Mouse (Mus musculus) lung, postnatal 25 days (tissue): Measurements from ENCODE around the gene Gm20388.
"Not testable (repeated sequence)": the region's sequence is repeated elsewhere in the genome, so short reads cannot be mapped to it uniquely, and the experiment has no call there.

ENCODE experiments used
- DNase-seq: peaks from one replicate; pipeline ENCODE4 v3.0.0; 2022; ENCODE audit warnings: low spot score

Gm20388 gene

GRCm38 (mm10) chr8:123492898-123493297 is 3582.3 kb downstream of the Gm20388 start:
- DNase-seq: no peak

DNA sequence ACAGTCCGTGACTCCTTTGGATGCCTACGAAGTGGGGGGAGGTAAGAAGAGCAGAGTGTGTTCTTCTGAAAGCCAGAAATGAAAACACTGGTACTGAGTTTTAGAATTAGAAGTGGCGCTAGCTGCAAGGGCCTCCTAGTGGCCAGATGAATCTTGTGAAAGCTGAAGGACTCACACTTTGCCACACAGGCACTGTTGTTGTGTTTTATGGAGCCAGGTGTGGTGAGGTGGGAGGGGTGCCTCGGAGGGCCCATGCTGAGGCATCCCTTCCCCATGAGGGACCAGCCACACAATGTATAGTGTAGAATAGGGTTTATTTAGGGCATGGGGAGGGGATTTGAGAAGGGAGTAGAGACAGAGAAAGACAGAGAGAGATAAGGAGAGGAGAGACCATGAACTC is 3587.1 kb downstream of the Gm20388 start:
- DNase-seq: no peak

DNA sequence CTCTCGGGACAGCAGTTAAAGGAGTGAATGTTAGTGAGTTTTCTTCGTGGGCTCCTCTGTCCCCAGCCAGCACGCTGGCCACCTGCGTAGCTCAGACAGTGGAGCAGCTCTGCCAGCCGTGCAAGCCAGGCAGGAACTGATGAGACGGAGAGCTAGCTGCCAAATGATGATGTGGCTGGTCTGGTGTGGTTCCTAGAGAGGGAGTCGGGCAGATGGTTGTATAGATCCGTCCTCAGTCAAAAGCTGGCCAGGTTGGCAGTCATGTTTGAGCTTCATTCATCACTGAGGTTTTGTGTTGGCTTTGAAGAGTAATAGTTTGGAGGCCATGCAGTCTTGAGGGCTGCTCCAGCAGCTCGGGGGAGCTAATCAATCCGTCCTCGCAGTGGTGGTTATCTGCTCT is 3588.3 kb downstream of the Gm20388 start:
- DNase-seq: no peak

DNA sequence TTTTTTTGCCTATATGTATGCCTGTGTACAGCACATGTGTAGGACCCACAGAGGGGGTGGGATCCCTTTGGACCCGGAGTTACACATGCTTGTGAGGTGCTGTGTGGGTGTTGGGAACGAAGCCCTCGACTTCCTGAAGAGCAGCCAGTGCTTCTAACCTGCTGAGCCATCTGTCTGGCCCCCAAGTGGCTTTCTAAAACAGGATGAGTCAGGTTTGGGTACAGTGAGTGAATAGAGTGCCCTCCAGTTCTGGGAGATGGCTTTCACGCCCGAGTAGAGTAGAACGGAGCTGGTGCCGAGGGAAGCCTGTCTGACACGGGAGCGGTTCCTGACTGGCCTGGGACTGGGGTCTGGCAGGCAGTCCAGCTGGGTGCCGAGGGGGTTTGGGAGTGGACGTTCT is 3588.9 kb downstream of the Gm20388 start:
- DNase-seq: no peak

GRCm38 (mm10) chr8:123502192-123502591 is 3591.6 kb downstream of the Gm20388 start:
- DNase-seq: peak; percentile 11

DNA sequence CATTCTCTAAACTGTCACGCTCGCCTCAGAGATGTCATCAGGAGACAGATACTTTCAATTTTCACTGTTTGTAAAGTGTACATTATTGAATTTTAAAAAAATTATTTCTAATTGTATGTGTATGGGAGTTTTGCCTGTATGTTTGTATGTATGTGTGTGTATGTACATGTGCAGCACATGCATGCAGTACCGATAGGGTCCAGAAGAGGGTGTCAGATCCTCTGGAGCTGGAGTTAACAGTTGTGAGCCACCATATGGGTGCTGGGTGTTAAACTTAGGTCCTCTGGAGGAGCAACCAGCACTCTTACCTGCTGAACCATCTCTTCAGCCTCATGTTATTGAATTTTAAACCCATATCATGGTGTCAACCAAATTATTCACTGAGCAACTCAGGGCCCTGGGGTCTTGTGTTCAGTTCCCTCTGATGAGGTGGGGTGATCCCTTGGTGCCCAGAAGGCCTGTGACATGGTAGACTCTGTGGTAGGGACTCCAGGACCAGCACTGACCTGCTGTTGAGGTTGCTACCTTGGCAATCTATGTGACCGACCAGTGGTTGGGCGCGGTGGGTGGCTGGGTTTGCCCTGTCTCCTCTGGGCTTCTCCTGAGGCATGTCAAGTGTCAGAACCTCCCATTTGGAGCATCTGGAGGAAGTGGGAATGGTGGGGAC is 3593.3 kb downstream of the Gm20388 start:
- DNase-seq: no peak

DNA sequence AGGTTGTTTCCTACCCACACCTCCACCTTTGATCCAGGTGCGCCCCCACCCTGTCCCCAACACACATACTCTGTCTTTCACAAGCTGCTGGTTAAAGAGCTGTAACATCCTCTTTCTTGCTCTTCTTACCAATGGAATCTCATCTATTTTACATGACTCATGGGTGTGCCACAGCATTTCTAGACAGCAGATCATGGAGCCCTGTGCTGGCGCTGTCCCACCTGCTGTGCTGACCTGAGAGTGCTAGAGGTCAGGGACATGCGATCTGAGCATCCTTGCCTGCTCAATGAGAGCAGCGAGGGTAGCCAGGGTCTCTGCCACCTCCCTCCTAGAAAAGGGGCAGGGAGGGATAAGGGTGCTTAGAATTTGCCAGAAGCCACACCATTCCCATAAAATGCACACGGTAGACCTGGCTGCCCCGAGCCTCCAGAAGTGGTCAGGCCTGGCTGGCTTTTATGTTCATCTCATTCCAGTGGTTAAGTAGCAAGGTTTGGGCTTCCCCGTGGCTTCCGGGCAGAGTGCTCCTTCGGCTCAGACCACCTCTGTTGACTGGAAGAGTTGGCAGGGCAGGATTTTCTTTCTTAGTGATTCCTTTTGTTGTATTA is 3594.1 kb downstream of the Gm20388 start:
- DNase-seq: no peak

- DNase-seq: no peak
Observed at GRCm38 (mm10) chr8:123505267-123505666, 3594.6 kb downstream of the Gm20388 start.

GRCm38 (mm10) chr8:123505695-123506094 is 3595.1 kb downstream of the Gm20388 start:
- no peak for DNase-seq

DNA sequence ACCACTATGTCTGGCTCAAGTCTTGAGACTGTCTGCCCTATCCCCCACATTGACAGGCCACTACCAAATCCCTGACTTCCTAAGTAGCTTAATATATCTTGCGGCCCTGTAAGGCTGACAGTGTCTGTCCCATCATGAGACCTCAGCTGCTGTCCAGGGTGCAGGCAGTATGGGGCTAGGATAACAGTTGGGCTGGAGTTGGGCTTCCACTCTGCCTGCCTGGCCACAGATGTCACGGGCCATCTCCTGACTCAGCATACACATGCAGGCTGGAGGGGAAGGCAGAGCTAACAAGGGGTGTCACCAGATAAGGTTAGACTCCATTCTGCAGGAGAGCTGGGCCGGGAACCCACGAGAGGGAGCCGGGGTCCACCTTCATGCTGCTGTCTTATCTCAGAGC is 3596.5 kb downstream of the Gm20388 start:
- DNase-seq: no peak

DNA sequence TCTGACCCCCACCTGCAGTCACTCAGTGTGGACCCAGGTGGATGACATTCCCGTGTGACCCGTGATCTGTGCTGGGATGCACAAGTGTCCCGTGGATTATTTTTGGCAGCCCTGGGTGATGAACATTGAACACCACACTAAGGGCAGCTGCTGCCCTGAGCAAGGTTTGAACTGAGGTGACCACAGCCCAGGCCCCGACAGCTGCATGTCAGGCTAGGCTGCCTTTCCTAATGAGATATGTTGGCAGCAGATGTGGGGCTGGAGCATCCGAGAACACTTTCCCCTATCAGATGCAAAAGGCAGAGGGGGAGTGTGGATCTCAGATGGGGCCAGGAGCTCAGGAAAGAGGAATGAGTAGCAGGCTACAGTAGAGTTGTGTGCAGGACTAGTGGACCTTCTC is 3600.2 kb downstream of the Gm20388 start:
- no peak for DNase-seq

DNA sequence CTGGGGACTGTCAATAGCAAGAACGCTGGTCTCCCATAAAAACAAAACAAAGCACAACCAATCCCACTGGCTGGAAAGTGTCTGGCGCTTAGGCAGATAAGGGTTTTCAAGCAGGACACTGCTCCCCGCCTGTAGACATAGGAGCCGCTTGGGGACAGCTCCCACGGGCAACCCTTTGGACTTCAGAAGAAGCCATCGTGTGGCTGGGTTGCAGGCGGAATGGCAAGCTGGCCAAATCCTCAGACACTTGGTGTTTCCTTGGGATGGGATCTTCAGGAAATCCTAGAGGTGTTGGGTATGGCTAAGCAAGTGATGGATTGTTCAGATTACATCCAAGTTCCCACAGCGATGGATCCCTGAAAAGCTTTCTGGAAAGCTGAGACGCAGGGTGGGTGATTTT is 3603.5 kb downstream of the Gm20388 start:
- no peak for DNase-seq

DNA sequence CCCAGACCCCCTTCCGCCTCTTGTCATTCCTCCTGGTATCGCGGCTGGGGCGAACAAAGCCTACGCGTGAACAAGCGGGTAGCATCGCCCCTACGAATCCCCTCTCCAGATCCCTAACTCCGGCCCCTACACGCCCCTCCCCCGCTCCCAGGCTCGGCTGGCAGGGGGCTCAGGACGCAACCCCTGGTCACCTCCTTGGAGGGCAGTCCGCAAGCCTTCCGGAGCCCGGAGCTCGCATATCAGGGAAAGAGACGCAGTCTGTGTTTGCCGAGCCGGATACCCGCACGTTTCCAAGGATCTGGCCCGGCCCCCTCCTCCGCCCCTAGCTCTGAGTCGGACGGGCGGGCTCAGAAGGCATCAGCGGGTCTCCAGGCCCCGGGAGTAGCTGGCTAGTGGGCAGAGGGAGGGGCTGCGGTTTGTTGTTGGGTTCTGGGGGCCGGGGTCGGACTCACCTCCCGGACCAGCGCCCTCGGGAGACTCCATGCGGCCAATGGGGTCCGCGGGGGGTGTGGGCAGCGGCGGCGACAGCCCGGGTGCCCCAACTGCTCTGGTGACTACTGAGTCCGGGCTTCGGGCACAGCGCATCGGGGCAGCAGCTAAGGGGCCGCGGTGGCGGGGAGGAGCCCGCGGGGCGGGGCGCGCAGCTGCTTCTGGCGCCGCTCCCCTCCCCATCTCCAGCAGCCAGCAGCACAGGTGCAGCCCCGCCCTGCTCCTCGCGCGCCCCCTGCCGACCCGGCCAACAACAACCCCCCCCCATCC is 3604.3 kb downstream of the Gm20388 start, which contains the start of gene Dbndd1:
TSS of gene Dbndd1 (minus strand) at position 683 of the 759 bp plus-strand sequence.
- no peak for DNase-seq

GRCm38 (mm10) chr8:123515540-123515897 is 3604.9 kb downstream of the Gm20388 start:
- DNase-seq: no peak

GRCm38 (mm10) chr8:123516596-123516995 is 3606.0 kb downstream of the Gm20388 start:
- DNase-seq: no peak

DNA sequence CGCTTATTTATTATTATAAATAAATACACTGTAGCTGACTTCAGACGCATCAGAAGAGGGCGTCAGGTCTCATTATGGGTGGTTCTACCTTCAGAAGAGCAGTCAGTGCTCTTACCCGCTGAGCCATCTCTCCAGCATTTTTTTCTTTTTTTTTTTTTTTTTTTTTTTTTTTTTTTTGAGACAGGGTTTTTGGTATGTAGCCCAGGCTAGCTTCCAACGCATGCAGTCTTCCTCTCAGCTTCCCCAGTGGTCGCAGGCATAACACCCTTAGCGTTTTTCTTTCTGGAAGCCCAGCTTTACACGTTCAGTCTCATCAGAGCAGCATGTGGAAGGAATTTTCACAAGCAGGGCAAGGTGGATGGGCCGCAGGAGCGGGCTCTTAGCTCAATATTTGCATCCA is 3607.5 kb downstream of the Gm20388 start:
- DNase-seq: no peak

- peak; percentile 92 for DNase-seq
Observed at GRCm38 (mm10) chr8:123518667-123519066, 3608.0 kb downstream of the Gm20388 start, which contains the start of gene Gas8. Gas8 (plus strand) TSS chr8:123518834.

GRCm38 (mm10) chr8:123520048-123520447 is 3609.4 kb downstream of the Gm20388 start:
- DNase-seq: not testable (repeated sequence)

GRCm38 (mm10) chr8:123527720-123528489 is 3617.3 kb downstream of the Gm20388 start:
- no peak for DNase-seq

- DNase-seq: no peak
Observed at GRCm38 (mm10) chr8:123536242-123536989, 3625.8 kb downstream of the Gm20388 start.

DNA sequence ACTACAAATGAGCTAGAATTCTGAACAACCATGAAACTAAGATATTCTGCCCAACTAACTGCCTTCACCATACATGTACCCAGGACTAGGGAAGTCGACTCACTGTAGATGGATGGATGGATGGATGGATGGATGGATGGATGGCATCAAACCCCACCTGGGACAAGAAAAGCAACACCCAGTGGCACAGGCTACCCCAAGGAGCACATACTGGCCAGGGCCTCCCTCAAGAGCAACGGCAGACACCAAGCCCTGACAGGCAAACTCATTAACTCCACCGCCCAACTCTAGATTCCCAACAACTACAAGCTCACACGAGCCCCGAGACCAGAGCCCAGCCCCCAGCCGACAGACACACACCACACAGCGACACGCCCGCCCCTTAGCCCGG is 3626.3 kb downstream of the Gm20388 start:
- no peak for DNase-seq

GRCm38 (mm10) chr8:123537641-123538040 is 3627.0 kb downstream of the Gm20388 start:
- not testable (repeated sequence) for DNase-seq
